Mouse (Mus musculus) lung, postnatal 0 days (tissue): ENCODE measurements around the gene Ptpn21. TPM values are rescaled to one million over a fixed set of nuclear protein-coding genes. Genes with fewer than 3 reads are reported as not detected.

Source experiments
- ATAC-seq: fragments of 200-750 bp; cut with Nextera tagmentation; 2 replicates; pipeline ENCODE4 v1.8.0; 2017; ENCODE audit warnings: moderate library complexity
- DNase-seq: peaks from one replicate; pipeline ENCODE4 v3.0.0-alpha.2; 2016; ENCODE audit warnings: low spot score
- H3K27ac ChIP-seq: fragments of 300-500 bp; sonication (generic); 2 replicates; pipeline ENCODE4 v1.5.1; 2014; ENCODE audit warnings: antibody characterized with exemption, mild to moderate bottlenecking, low read length, mixed read lengths
- H3K27me3 ChIP-seq: fragments of 300-500 bp; sonication (generic); replicated peaks from 2 replicates; pipeline ENCODE4 v1.6.1; 2014; ENCODE audit warnings: low read length, mixed read lengths; ENCODE audit not compliant: insufficient read depth
- H3K36me3 ChIP-seq: fragments of 300-500 bp; sonication (generic); 2 replicates; pipeline ENCODE4 v1.6.1; 2014; ENCODE audit warnings: low read length, mixed read lengths; ENCODE audit not compliant: insufficient read depth
- H3K4me1 ChIP-seq: fragments of 300-500 bp; sonication (generic); 2 replicates; pipeline ENCODE4 v1.6.1; 2014; ENCODE audit warnings: antibody characterized with exemption, low read depth, low read length, mixed read lengths; ENCODE audit not compliant: insufficient read depth
- H3K4me2 ChIP-seq: fragments of 300-500 bp; sonication (generic); replicated peaks from 2 replicates; pipeline ENCODE4 v1.6.1; 2014; ENCODE audit warnings: low read depth, mild to moderate bottlenecking, low read length, moderate library complexity, mixed read lengths
- H3K4me3 ChIP-seq: fragments of 300-500 bp; sonication (generic); 2 replicates; pipeline ENCODE4 v1.5.1; 2014; ENCODE audit warnings: low read depth, low read length
- H3K9ac ChIP-seq: fragments of 300-500 bp; sonication (generic); replicated peaks from 2 replicates; pipeline ENCODE4 v1.6.1; 2014; ENCODE audit warnings: low read depth, mild to moderate bottlenecking
- H3K9me3 ChIP-seq: fragments of 300-500 bp; sonication (generic); 2 replicates; pipeline ENCODE4 v1.6.1; 2016; ENCODE audit warnings: low read length, mixed read lengths
- CTCF ChIP-seq: IDR thresholded peaks from 2 replicates; pipeline ENCODE4 v1.5.1; 2016; ENCODE audit warnings: antibody characterized with exemption, mild to moderate bottlenecking
- EP300 ChIP-seq: IDR thresholded peaks from 2 replicates; pipeline ENCODE4 v1.6.1; 2016; ENCODE audit warnings: antibody characterized with exemption, mild to moderate bottlenecking, control low read depth
- WGBS: fragments of 180-500 bp; shearing (Covaris S2); extraction: QIAGEN DNeasy Blood & Tissue Kit; methylation state at CpG from one replicate; pipeline ENCODE4 v1.1.7; 2014; 5-methylcytosine and 5-hydroxymethylcytosine counted together
- polyA plus RNA-seq: library from polyadenylated mRNA; unstranded; fragments of >200 nt; fragmentation: Nextera tagmentation; extraction: Ambion mirVana; gene quantifications from 2 replicates; pipeline ENCODE4 v1.2.1, GENCODE M21; 2015

The Ptpn21 gene
- polyA plus RNA-seq, 1 experiment from 2014 or later: 10.0 TPM

DNA sequence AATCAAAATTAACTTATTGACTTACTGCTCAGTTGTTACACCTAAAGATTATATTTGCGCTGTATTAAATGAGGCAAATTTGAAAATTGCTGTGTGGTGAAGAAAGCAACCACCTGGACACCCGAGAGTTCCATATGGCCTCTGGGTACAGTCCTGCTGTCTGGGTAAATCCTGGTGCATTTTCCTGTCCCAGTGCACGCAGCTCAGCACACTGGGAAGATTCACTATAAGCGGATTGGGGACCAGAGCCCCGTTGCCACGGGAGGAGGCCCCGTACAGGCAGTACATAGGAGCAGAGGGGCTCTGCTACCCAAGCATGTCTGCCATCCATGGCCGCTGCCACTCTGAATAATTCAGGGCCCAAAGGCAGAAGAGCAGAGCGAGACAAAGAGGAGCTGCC, 35.6 kb downstream of the Ptpn21 start:
- H3K9ac ChIP-seq: no peak overlapping the region
- H3K36me3 ChIP-seq: peaks cover 9% of the 10 kb centered on the region
- no peak overlapping the region for H3K27ac ChIP-seq
- TF ChIP-seq EP300 (no peak), CTCF (no peak)
- H3K27me3 ChIP-seq: no peaks in the 10 kb centered on the region
- DNase-seq (no peak), ATAC-seq (no peak)
- H3K4me2 ChIP-seq: no peak overlapping the region
- 90% methylated on average over 9 of the region's 9 CpGs for WGBS
- no peaks in the 10 kb centered on the region for H3K9me3 ChIP-seq
- no peaks in the 10 kb centered on the region for H3K4me1 ChIP-seq
- H3K4me3 ChIP-seq: no peak overlapping the region

DNA sequence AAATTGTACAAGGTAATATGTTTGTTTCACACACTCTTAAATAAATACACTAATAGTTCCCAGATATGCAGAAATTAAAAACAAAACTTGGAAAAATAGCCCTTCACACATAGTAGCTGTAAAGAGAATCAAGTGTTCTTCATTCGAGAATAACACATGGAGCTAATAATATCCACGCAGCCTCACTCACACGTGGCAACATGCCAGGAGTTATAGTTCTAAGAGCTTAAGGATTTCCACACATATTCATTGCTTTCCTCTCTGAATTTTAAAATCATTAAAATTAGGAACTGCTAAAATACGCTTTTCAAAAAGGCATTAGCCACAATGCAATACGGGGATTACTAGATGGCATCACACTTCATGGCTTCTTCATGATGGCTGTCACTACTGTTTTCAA, 40.0 kb downstream of the Ptpn21 start:
- H3K27ac ChIP-seq: no peak overlapping the region
- peaks cover 9% of the 10 kb centered on the region for H3K36me3 ChIP-seq
- DNase-seq (no peak), ATAC-seq (no peak)
- no peak overlapping the region for H3K4me3 ChIP-seq
- no peaks in the 10 kb centered on the region for H3K27me3 ChIP-seq
- H3K4me2 ChIP-seq: no peak overlapping the region
- no peaks in the 10 kb centered on the region for H3K9me3 ChIP-seq
- 65% methylated on average over 5 of the region's 5 CpGs for WGBS
- TF ChIP-seq CTCF (no peak), EP300 (no peak)
- no peaks in the 10 kb centered on the region for H3K4me1 ChIP-seq
- H3K9ac ChIP-seq: no peak overlapping the region

DNA sequence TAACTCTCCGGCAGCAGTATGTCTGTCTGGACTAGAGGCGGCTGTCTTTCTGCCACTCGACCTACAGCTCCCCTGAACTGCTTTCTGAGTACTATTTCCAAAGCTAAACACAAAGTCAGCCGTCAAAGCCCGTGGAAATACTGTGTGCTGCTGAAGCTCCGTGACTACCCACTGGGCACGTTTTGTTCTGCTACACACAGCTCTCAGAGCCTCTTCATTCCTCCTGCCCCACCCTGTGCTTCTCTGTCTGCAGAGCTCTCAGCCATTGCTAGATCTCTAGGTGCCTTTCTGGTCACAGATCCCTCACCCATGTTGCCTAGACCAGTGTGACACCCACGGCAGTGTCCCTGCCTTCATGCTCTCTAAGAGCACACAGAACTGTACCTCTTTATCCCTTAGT, 47.0 kb downstream of the Ptpn21 start:
- Histone ChIP-seq H3K27ac (no peak overlapping the region), H3K4me1 (no peaks in the 10 kb centered on the region), H3K4me3 (no peak overlapping the region), H3K9ac (no peak overlapping the region), H3K36me3 (0 out of 2 replicates have a peak, but pooled peaks cover 10% of the 10 kb centered on the region), H3K4me2 (no peak overlapping the region), H3K27me3 (no peaks in the 10 kb centered on the region), H3K9me3 (no peaks in the 10 kb centered on the region)
- TF ChIP-seq EP300: no peak
- no peak for TF ChIP-seq CTCF
- ATAC-seq (peak; percentile 51), DNase-seq (no peak)
- WGBS: 63% methylated on average over 8 of the region's 8 CpGs

DNA sequence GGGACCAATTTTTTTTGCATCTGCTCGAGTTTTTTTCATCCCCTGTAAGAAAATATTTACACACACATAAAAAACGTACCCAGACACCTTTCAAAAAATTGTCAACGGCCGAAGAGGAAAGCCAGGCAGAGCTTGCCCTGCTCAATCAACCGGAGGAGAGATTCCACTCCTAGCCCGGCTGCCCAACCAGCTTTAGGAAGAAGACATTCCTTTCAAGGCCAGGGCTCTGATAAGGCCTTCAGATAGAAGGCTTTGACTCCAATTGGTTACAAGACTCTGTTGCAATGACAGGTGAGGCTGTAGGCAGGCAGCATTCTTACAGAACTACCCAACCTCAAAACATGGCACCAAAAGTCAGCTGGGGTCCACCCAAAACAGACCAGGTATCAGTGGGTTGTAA, 53.6 kb downstream of the Ptpn21 start:
- no peak overlapping the region for H3K9ac ChIP-seq
- no peaks in the 10 kb centered on the region; the same call in 1 of the 2 replicates for H3K4me1 ChIP-seq
- WGBS: 35% methylated on average over 6 of the region's 6 CpGs
- peak overlapping the region; percentile 52 for H3K27ac ChIP-seq
- no peaks in the 10 kb centered on the region for H3K9me3 ChIP-seq
- DNase-seq (peak; percentile 23), ATAC-seq (peak; percentile 67)
- H3K36me3 ChIP-seq: peaks cover 38% of the 10 kb centered on the region
- no peak overlapping the region for H3K4me2 ChIP-seq
- H3K4me3 ChIP-seq: no peak overlapping the region
- no peaks in the 10 kb centered on the region for H3K27me3 ChIP-seq
- TF ChIP-seq EP300: no peak

DNA sequence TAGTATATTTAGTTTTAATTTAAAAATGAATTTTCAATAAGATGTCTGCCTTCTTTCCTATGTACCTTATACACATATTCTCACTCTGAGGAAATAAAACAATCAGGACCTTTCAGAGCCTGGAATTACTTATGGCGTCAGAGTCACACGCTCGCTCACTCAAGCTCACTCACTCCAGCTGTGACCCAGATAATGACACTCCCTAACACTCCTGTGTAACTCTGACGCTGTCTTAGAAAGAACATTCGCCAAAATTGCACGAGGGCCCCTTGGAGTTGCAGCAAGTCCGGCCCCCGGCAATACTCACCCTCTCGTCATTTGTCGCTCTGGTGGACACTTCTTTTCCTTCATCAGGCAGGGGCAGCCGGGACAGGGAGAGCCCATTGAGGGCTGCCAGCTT, 54.0 kb downstream of the Ptpn21 start:
- Histone ChIP-seq H3K4me2 (no peak overlapping the region), H3K4me1 (no peaks in the 10 kb centered on the region; the same call in 1 of the 2 replicates), H3K27me3 (no peaks in the 10 kb centered on the region), H3K9ac (no peak overlapping the region), H3K36me3 (peaks cover 38% of the 10 kb centered on the region), H3K4me3 (no peak overlapping the region), H3K27ac (peak overlapping the region; percentile 52), H3K9me3 (no peaks in the 10 kb centered on the region)
- no peak for TF ChIP-seq CTCF
- peak; percentile 74 for DNase-seq
- WGBS: 44% methylated on average over 11 of the region's 11 CpGs
- ATAC-seq: peak; percentile 85

DNA sequence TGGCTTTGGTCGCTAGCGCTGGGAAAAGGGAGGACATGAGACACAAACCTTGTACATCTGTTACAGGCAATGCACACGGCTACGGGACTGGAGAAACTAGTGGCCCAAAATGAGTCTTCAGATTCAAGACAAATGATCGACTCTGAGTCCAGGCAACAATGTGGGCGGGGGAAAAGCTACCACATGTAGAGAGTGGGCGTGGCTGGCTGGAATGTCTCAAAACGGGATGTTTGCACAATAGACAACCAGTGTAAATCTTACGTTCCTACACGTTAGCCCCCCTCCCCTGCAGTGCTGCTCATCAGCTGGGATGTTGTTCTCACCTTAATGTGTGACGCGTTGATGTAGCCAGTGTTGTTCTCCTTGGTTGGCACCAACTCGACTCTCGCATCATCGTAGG, 55.0 kb downstream of the Ptpn21 start:
- 74% methylated on average over 15 of the region's 15 CpGs for WGBS
- Histone ChIP-seq H3K27me3 (no peaks in the 10 kb centered on the region), H3K9ac (no peak overlapping the region), H3K36me3 (peaks cover 35% of the 10 kb centered on the region), H3K27ac (no peak overlapping the region), H3K4me1 (no peaks in the 10 kb centered on the region; the same call in 1 of the 2 replicates), H3K9me3 (no peaks in the 10 kb centered on the region), H3K4me2 (no peak overlapping the region), H3K4me3 (no peak overlapping the region)
- TF ChIP-seq CTCF (no peak), EP300 (no peak)
- DNase-seq (peak; percentile 17), ATAC-seq (no peak)

DNA sequence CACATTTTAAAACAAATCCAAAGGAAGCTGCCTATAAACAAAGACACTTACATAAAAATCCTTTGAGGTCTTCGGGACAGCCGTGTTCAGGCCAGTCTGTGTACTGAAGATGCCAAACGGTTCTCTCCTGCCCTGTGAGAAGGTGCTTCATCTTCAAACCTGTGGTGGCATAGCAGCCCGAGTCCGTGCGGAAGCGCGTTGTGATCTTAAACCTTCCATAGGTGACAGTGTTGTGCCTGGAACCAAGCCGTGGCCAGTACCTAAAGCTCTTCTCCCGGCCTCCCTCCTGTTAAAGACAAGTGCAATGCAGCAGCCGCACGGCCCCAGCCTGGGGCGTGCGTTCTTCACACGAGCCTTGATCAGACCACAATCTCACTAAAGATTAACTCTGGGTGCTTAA, 57.3 kb downstream of the Ptpn21 start:
- H3K36me3 ChIP-seq: peaks cover 35% of the 10 kb centered on the region
- H3K27me3 ChIP-seq: no peaks in the 10 kb centered on the region
- no peak for TF ChIP-seq CTCF
- TF ChIP-seq EP300: no peak
- no peak overlapping the region for H3K27ac ChIP-seq
- no peak overlapping the region for H3K4me3 ChIP-seq
- H3K4me2 ChIP-seq: no peak overlapping the region
- WGBS: 86% methylated on average over 15 of the region's 15 CpGs
- DNase-seq: no peak
- no peaks in the 10 kb centered on the region for H3K9me3 ChIP-seq
- no peak overlapping the region for H3K9ac ChIP-seq
- no peak for ATAC-seq
- H3K4me1 ChIP-seq: no peaks in the 10 kb centered on the region; the same call in 1 of the 2 replicates
